Mouse (Mus musculus): ENCODE results near the gene Srd5a3. TPM values are rescaled to one million over a fixed set of nuclear protein-coding genes. Genes with fewer than 3 reads are reported as not detected.

The Srd5a3 gene
- polyA plus RNA-seq, 1 experiment from 2014 or later = 36.1 TPM

GRCm38 (mm10) chr5:76176841-76177240 is 36.8 kb downstream of the Srd5a3 start:
- no peak for ATAC-seq (ENCODE audit: insufficient number of reproducible peaks, low FRiP score, low TSS enrichment, low read depth)
- Histone ChIP-seq H3K27me3 (no peaks in the 10 kb centered on the region), H3K27ac (replicated peaks) (no peak overlapping the region), H3K36me3 (no peaks in the 10 kb centered on the region), H3K9ac (no peak overlapping the region), H3K4me3 (replicated peaks) (no peak overlapping the region), H3K4me2 (replicated peaks) (no peak overlapping the region), H3K4me1 (0 out of 2 replicates have a peak, but pooled peaks cover 7% of the 10 kb centered on the region), H3K9me3 (replicated peaks) (no peaks in the 10 kb centered on the region)
- WGBS = 55% methylated on average over 11 of the region's 11 CpGs

- no peaks in the 10 kb centered on the region for H3K27me3 ChIP-seq
- H3K27ac ChIP-seq (replicated peaks) = no peak overlapping the region
- no peak for ATAC-seq (ENCODE audit: insufficient number of reproducible peaks, low FRiP score, low TSS enrichment, low read depth)
- no peak overlapping the region for H3K9ac ChIP-seq
- H3K4me1 ChIP-seq = peaks cover 15% of the 10 kb centered on the region; the same call in 1 of the 2 replicates
- H3K4me2 ChIP-seq (replicated peaks) = no peak overlapping the region
- no peaks in the 10 kb centered on the region for H3K9me3 ChIP-seq (replicated peaks)
- H3K36me3 ChIP-seq = no peaks in the 10 kb centered on the region
- no peak overlapping the region for H3K4me3 ChIP-seq (replicated peaks)
- WGBS = 73% methylated on average over 7 of the region's 7 CpGs
These were observed 37.6 kb downstream of the Srd5a3 start for GRCm38 (mm10) chr5:76177664-76178063.

- H3K9ac ChIP-seq = no peak overlapping the region
- H3K36me3 ChIP-seq = no peaks in the 10 kb centered on the region
- ATAC-seq (ENCODE audit: insufficient number of reproducible peaks, low FRiP score, low TSS enrichment, low read depth) = no peak
- 93% methylated on average over 5 of the region's 5 CpGs for WGBS
- H3K27ac ChIP-seq (replicated peaks) = no peak overlapping the region
- H3K4me3 ChIP-seq (replicated peaks) = no peak overlapping the region
- H3K4me1 ChIP-seq = peaks cover 23% of the 10 kb centered on the region
- H3K9me3 ChIP-seq (replicated peaks) = no peaks in the 10 kb centered on the region
- no peaks in the 10 kb centered on the region for H3K27me3 ChIP-seq
- no peak overlapping the region for H3K4me2 ChIP-seq (replicated peaks)
These were observed 39.1 kb downstream of the Srd5a3 start for GRCm38 (mm10) chr5:76179171-76179570.

- WGBS = 80% methylated on average over 5 of the region's 5 CpGs
These were observed 39.7 kb downstream of the Srd5a3 start for GRCm38 (mm10) chr5:76179791-76180190.

GRCm38 (mm10) chr5:76182326-76182725 is 42.3 kb downstream of the Srd5a3 start:
- ATAC-seq (ENCODE audit: insufficient number of reproducible peaks, low FRiP score, low TSS enrichment, low read depth) = no peak
- no peak overlapping the region for H3K4me3 ChIP-seq (replicated peaks)
- no peak overlapping the region for H3K9ac ChIP-seq
- WGBS = 21% methylated on average over 3 of the region's 3 CpGs
- H3K4me1 ChIP-seq = peaks cover 30% of the 10 kb centered on the region
- H3K9me3 ChIP-seq (replicated peaks) = no peaks in the 10 kb centered on the region
- H3K27me3 ChIP-seq = no peaks in the 10 kb centered on the region
- H3K27ac ChIP-seq (replicated peaks) = 0 out of 2 replicates have a peak overlapping the region, but pooled peaks have one; percentile 41
- no peak overlapping the region for H3K4me2 ChIP-seq (replicated peaks)
- no peaks in the 10 kb centered on the region for H3K36me3 ChIP-seq

More at GRCm38 (mm10) chr5:76179791-76180190, 39.7 kb downstream of the Srd5a3 start:
- Histone ChIP-seq H3K4me1 (peaks cover 23% of the 10 kb centered on the region), H3K27ac (replicated peaks) (no peak overlapping the region), H3K4me3 (replicated peaks) (no peak overlapping the region), H3K27me3 (no peaks in the 10 kb centered on the region), H3K36me3 (no peaks in the 10 kb centered on the region), H3K9me3 (replicated peaks) (no peaks in the 10 kb centered on the region), H3K9ac (no peak overlapping the region), H3K4me2 (replicated peaks) (no peak overlapping the region)
- no peak for ATAC-seq (ENCODE audit: insufficient number of reproducible peaks, low FRiP score, low TSS enrichment, low read depth)

GRCm38 (mm10) chr5:76183043-76183749 is 43.1 kb downstream of the Srd5a3 start:
- Histone ChIP-seq H3K4me2 (replicated peaks) (peak overlapping the region; percentile 77), H3K4me3 (replicated peaks) (peak overlapping the region; percentile 94), H3K4me1 (peaks cover 30% of the 10 kb centered on the region), H3K27ac (replicated peaks) (peak overlapping the region; percentile 96; the same call in 1 of the 2 replicates), H3K9ac (peak overlapping the region; percentile 87), H3K27me3 (no peaks in the 10 kb centered on the region), H3K36me3 (no peaks in the 10 kb centered on the region), H3K9me3 (replicated peaks) (no peaks in the 10 kb centered on the region)
- WGBS = 33% methylated on average over 17 of the region's 17 CpGs
- ATAC-seq (ENCODE audit: insufficient number of reproducible peaks, low FRiP score, low TSS enrichment, low read depth) = peak; percentile 31

GRCm38 (mm10) chr5:76183750-76184261 is 43.7 kb downstream of the Srd5a3 start, which contains the start of gene Tmem165:
Gene Tmem165 (plus strand): TSS chr5:76183880.
- peak within 1 kb of the TSS; percentile 77 for H3K4me2 ChIP-seq (replicated peaks)
- H3K4me3 ChIP-seq (replicated peaks) = peak within 1 kb of the TSS; percentile 94
- peak; percentile 97 for ATAC-seq (ENCODE audit: insufficient number of reproducible peaks, low FRiP score, low TSS enrichment, low read depth)
- no peaks in the 10 kb centered on the region for H3K36me3 ChIP-seq
- WGBS = 0% methylated on average over 60 of the region's 62 CpGs
- peak within 1 kb of the TSS; percentile 87 for H3K9ac ChIP-seq
- H3K9me3 ChIP-seq (replicated peaks) = no peaks in the 10 kb centered on the region
- H3K4me1 ChIP-seq = peaks cover 30% of the 10 kb centered on the region
- H3K27me3 ChIP-seq = no peaks in the 10 kb centered on the region
- H3K27ac ChIP-seq (replicated peaks) = peak within 1 kb of the TSS; percentile 96

GRCm38 (mm10) chr5:76184286-76185080 is 44.4 kb downstream of the Srd5a3 start:
- H3K9ac ChIP-seq = peak overlapping the region; percentile 87
- peaks cover 30% of the 10 kb centered on the region for H3K4me1 ChIP-seq
- H3K36me3 ChIP-seq = no peaks in the 10 kb centered on the region
- whole genome bisulfite sequencing = 3% methylated on average over 37 of the region's 38 CpGs
- ATAC-seq (ENCODE audit: insufficient number of reproducible peaks, low FRiP score, low TSS enrichment, low read depth) = peak; percentile 86
- H3K4me3 ChIP-seq (replicated peaks) = peak overlapping the region; percentile 94
- H3K4me2 ChIP-seq (replicated peaks) = peak overlapping the region; percentile 77
- no peaks in the 10 kb centered on the region for H3K27me3 ChIP-seq
- H3K27ac ChIP-seq (replicated peaks) = peak overlapping the region; percentile 96
- no peaks in the 10 kb centered on the region for H3K9me3 ChIP-seq (replicated peaks)

- no peak for ATAC-seq (ENCODE audit: insufficient number of reproducible peaks, low FRiP score, low TSS enrichment, low read depth)
- no peak overlapping the region for H3K4me2 ChIP-seq (replicated peaks)
- H3K4me3 ChIP-seq (replicated peaks) = no peak overlapping the region
- H3K27me3 ChIP-seq = no peaks in the 10 kb centered on the region
- 77% methylated on average over 5 of the region's 5 CpGs for WGBS
- H3K9me3 ChIP-seq (replicated peaks) = no peaks in the 10 kb centered on the region
- H3K4me1 ChIP-seq = peaks cover 23% of the 10 kb centered on the region
- no peaks in the 10 kb centered on the region for H3K36me3 ChIP-seq
- no peak overlapping the region for H3K27ac ChIP-seq (replicated peaks)
- no peak overlapping the region for H3K9ac ChIP-seq
These were observed 47.8 kb downstream of the Srd5a3 start for GRCm38 (mm10) chr5:76187885-76188284.

- no peaks in the 10 kb centered on the region for H3K9me3 ChIP-seq (replicated peaks)
- no peak overlapping the region for H3K4me2 ChIP-seq (replicated peaks)
- 92% methylated on average over 4 of the region's 4 CpGs for WGBS
- no peak overlapping the region for H3K27ac ChIP-seq (replicated peaks)
- peaks cover 13% of the 10 kb centered on the region for H3K4me1 ChIP-seq
- H3K9ac ChIP-seq = no peak overlapping the region
- peaks cover 10% of the 10 kb centered on the region; the same call in 1 of the 2 replicates for H3K36me3 ChIP-seq
- ATAC-seq (ENCODE audit: insufficient number of reproducible peaks, low FRiP score, low TSS enrichment, low read depth) = no peak
- no peak overlapping the region for H3K4me3 ChIP-seq (replicated peaks)
- no peaks in the 10 kb centered on the region for H3K27me3 ChIP-seq
These were observed 50.5 kb downstream of the Srd5a3 start for GRCm38 (mm10) chr5:76190609-76191008.

- peaks cover 16% of the 10 kb centered on the region; the same call in 1 of the 2 replicates for H3K36me3 ChIP-seq
- H3K27me3 ChIP-seq = no peaks in the 10 kb centered on the region
- H3K4me2 ChIP-seq (replicated peaks) = no peak overlapping the region
- no peak overlapping the region for H3K27ac ChIP-seq (replicated peaks)
- H3K4me3 ChIP-seq (replicated peaks) = no peak overlapping the region
- H3K4me1 ChIP-seq = peaks cover 7% of the 10 kb centered on the region
- no peaks in the 10 kb centered on the region for H3K9me3 ChIP-seq (replicated peaks)
- H3K9ac ChIP-seq = no peak overlapping the region
- ATAC-seq (ENCODE audit: insufficient number of reproducible peaks, low FRiP score, low TSS enrichment, low read depth) = no peak
These were observed 53.0 kb downstream of the Srd5a3 start for GRCm38 (mm10) chr5:76193075-76193474.
